Mouse (Mus musculus) neural tube, embryonic 15.5 days (tissue): Measurements from ENCODE around the gene E030030I06Rik. TPM values are rescaled to one million over a fixed set of nuclear protein-coding genes. Genes with fewer than 3 reads are reported as not detected.
"Not testable (repeated sequence)": the region's sequence is repeated elsewhere in the genome, so short reads cannot be mapped to it uniquely, and the experiment has no call there.

Source experiments
- ATAC-seq: fragments of 200-750 bp; cut with Nextera tagmentation; 2 replicates; pipeline ENCODE4 v1.8.0; 2017; ENCODE audit warnings: mild to moderate bottlenecking, moderate TSS enrichment, moderate library complexity; ENCODE audit not compliant: low FRiP score
- H3K27ac ChIP-seq: fragments of 300-500 bp; sonication (generic); replicated peaks from 2 replicates; pipeline ENCODE4 v1.5.1; 2015; ENCODE audit warnings: mild to moderate bottlenecking, inconsistent platforms
- H3K27me3 ChIP-seq: fragments of 300-500 bp; sonication (generic); replicated peaks from 2 replicates; pipeline ENCODE4 v1.6.1; 2015; ENCODE audit warnings: inconsistent platforms
- H3K36me3 ChIP-seq: fragments of 300-500 bp; sonication (generic); 2 replicates; pipeline ENCODE4 v1.6.1; 2015; ENCODE audit warnings: inconsistent platforms
- H3K4me1 ChIP-seq: fragments of 300-500 bp; sonication (generic); 2 replicates; pipeline ENCODE4 v1.6.1; 2015; ENCODE audit warnings: inconsistent platforms
- H3K4me2 ChIP-seq: fragments of 300-500 bp; sonication (generic); 2 replicates; pipeline ENCODE4 v1.6.1; 2015; ENCODE audit warnings: inconsistent platforms, mild to moderate bottlenecking, moderate library complexity
- H3K4me3 ChIP-seq: fragments of 300-500 bp; sonication (generic); replicated peaks from 2 replicates; pipeline ENCODE4 v1.5.1; 2015; ENCODE audit warnings: mild to moderate bottlenecking, inconsistent platforms
- H3K9ac ChIP-seq: fragments of 300-500 bp; sonication (generic); replicated peaks from 2 replicates; pipeline ENCODE4 v1.6.1; 2015; ENCODE audit warnings: mild to moderate bottlenecking, inconsistent platforms
- H3K9me3 ChIP-seq: fragments of 300-500 bp; sonication (generic); replicated peaks from 2 replicates; pipeline ENCODE4 v1.6.1; 2016; ENCODE audit warnings: inconsistent platforms
- WGBS: fragments of 180-500 bp; shearing (Covaris S2); methylation state at CpG from one replicate; pipeline ENCODE4 v1.1.7; 2015; ENCODE audit warnings: mixed read lengths; 5-methylcytosine and 5-hydroxymethylcytosine counted together
- polyA plus RNA-seq: library from polyadenylated mRNA; unstranded; fragments of >200 nt; fragmentation: Nextera tagmentation; extraction: Ambion mirVana; gene quantifications from 2 replicates; pipeline ENCODE4 v1.2.1, GENCODE M21; 2015

The E030030I06Rik gene
- polyA plus RNA-seq, 1 experiment from 2014 or later: 1.6 TPM

GRCm38 (mm10) chr10:22067979-22068378 lies 81.1 kb downstream of the E030030I06Rik start, which contains the start of gene 4930444G20Rik:
Gene 4930444G20Rik, minus strand, starts transcription at chr10:22068079.
- not testable (repeated sequence) for H3K4me3 ChIP-seq, H3K9ac ChIP-seq, H3K4me1 ChIP-seq, ATAC-seq, H3K27me3 ChIP-seq, H3K27ac ChIP-seq, H3K4me2 ChIP-seq, H3K36me3 ChIP-seq, H3K9me3 ChIP-seq
- 90% methylated on average over 7 of the region's 7 CpGs for WGBS

Other genes starting within 250 kb of the E030030I06Rik start
- not detected in 2 replicates for gene 4930444G20Rik, start 81.2 kb downstream of the E030030I06Rik start, polyA plus RNA-seq
- gene Raet1e, start 9.3 kb upstream of the E030030I06Rik start, polyA plus RNA-seq: 0.91 and 1.4 TPM in 2 replicates
- 0.23 and 0.46 TPM in 2 replicates for gene H60b, start 9.3 kb upstream of the E030030I06Rik start, polyA plus RNA-seq
- 2.0 TPM in 2 replicates for gene Raet1d, start 211.3 kb upstream of the E030030I06Rik start, polyA plus RNA-seq